Mouse (Mus musculus): ENCODE data around the gene Pigp.

Gene Pigp

GRCm38 (mm10) chr16:94314626-94315025 lies 57.0 kb downstream of the Pigp start:
- no peak for DNase-seq

DNA sequence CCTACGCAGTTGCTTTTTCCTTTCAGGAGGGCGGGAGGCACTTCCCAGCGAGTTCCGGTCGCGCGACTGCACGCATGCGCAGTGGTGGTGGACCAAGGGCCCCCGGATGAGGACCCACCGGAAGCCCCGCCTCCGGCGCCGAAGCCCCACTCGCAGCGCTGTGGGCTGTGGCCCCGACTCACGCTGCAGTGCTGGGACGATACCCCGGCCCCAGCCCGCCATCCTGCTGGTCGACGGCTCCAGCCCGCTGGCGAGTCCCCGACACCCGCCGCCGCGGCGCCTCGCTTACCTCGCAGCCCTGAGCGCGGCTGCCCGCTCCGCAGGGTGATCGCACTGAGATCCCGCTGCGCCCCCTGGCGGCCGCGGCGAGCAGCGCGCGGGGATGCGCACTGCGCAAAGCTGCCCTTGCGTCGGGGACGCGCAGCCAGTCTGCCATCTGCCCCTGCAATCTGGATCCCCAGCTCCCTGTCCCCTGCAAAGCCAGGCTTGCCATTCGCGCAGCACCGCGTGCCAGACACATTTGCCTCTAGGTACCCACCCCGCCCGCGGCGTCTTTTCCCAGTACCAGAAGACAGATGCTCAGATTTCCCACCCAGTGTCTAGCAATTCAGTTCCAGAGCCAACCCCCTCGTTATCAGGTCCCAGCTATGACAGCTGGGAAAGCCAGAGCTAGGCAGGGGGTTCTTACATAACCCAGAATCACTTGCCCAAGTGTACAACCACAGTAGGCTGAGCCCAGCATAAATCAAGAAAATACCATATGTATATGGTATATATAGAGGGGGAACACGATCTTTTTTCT lies 58.2 kb downstream of the Pigp start, which contains the start of gene Hlcs:
Hlcs (minus strand) TSS at position 343 of the 802 bp plus-strand sequence.
- DNase-seq: peak; percentile 98

DNA sequence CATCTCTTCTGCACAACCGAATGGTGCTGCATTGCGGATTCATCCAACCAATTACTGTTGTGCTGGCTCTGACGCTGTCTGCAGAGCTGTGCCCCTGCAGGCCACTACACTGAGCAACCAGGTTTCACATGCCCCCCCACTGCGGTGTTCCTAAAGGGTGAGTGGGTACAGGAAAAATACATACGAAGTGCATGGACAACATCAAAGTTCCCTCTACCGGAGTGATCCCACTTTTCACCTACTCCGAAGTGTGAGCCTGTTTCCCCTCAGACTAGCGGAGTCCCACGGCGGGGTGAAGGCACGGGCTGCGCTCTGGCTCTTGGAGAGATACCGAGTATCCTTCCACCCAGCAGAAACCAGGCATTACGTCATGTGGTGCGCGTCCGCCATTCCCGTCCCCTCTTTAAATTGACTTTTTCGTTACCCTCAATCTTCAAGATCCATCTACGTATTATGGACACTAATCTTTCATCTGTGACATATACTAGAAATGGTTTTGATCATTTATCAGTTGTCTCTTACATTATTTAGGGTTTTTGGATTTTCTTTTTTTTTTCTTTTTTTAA lies 58.9 kb downstream of the Pigp start:
- DNase-seq: peak; percentile 80

DNA sequence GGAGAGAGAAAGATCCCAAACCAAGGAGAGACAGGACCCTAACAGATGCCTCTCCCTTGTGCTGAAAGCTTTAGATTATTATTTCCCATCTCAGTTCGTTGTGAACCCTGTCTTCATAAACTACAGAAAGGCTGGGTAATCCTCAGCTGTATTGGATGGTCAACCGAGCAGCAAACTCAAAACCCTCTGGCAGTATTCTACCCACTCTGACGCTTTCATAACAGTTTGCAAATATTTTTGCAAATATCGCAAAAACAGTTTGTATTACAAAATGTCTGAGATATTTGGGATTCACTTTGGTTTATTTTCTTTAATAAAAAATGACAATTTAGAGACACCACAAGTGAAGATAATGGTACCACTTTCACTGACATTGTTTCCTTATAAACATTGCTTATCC lies 59.7 kb downstream of the Pigp start:
- no peak for DNase-seq

GRCm38 (mm10) chr16:94311416-94311815 lies 60.2 kb downstream of the Pigp start:
- DNase-seq: no peak

GRCm38 (mm10) chr16:94309025-94309424 lies 62.6 kb downstream of the Pigp start:
- DNase-seq: no peak
